Mouse (Mus musculus): ENCODE measurements at regions not wholly inside any gene's neighbourhood (a gene's known extent, or its start where the extent isn't known, plus 50 kb on each side); places are given as distances from the start of the nearest gene placed in this dataset.
A peak's percentile ranks its signal among the peaks of the same experiment; 100 is the strongest.

GRCm38 (mm10) chrX:19264237-19264636 is 216.9 kb downstream of the Tex13c3 start:
- no peaks in the 10 kb centered on the region for H3K9me3 ChIP-seq (replicated peaks; ENCODE audit: control insufficient read depth, low read length)
- no peaks in the 10 kb centered on the region for H3K36me3 ChIP-seq (replicated peaks; ENCODE audit: control insufficient read depth, insufficient read depth, low read depth, low read length)
- H3K9ac ChIP-seq (replicated peaks; ENCODE audit: low read length) = no peak overlapping the region
- H3K4me3 ChIP-seq (ENCODE audit: low read depth, low read length) = no peak overlapping the region
- H3K4me2 ChIP-seq (ENCODE audit: low read depth, low read length) = no peak overlapping the region
- DNase-seq (ENCODE audit: low spot score) (no peak), ATAC-seq (replicated peaks; ENCODE audit: insufficient number of reproducible peaks, low FRiP score, low TSS enrichment, low read depth) (no peak)
- no peaks in the 10 kb centered on the region for H3K27me3 ChIP-seq (ENCODE audit: control insufficient read depth, insufficient read depth, low read length)
- H3K4me1 ChIP-seq (ENCODE audit: control insufficient read depth, insufficient read depth, low read length) = no peaks in the 10 kb centered on the region
- H3K27ac ChIP-seq (replicated peaks; ENCODE audit: low read depth, low read length) = no peak overlapping the region

GRCm38 (mm10) chrX:19246777-19247619 is 234.1 kb downstream of the Tex13c3 start:
- DNase-seq (ENCODE audit: low spot score) = no peak
- Histone ChIP-seq H3K27ac (replicated peaks; ENCODE audit: low read depth, low read length) (no peak overlapping the region), H3K4me3 (ENCODE audit: low read depth, low read length) (no peak overlapping the region), H3K4me1 (ENCODE audit: control insufficient read depth, insufficient read depth, low read length) (no peaks in the 10 kb centered on the region), H3K9ac (replicated peaks; ENCODE audit: low read length) (no peak overlapping the region), H3K27me3 (ENCODE audit: control insufficient read depth, insufficient read depth, low read length) (no peaks in the 10 kb centered on the region), H3K4me2 (ENCODE audit: low read depth, low read length) (no peak overlapping the region), H3K9me3 (replicated peaks; ENCODE audit: control insufficient read depth, low read length) (no peaks in the 10 kb centered on the region), H3K36me3 (replicated peaks; ENCODE audit: control insufficient read depth, insufficient read depth, low read depth, low read length) (no peaks in the 10 kb centered on the region)
- WGBS = 88% methylated on average over 2 of the region's 2 CpGs
- no peak for ATAC-seq (replicated peaks; ENCODE audit: insufficient number of reproducible peaks, low FRiP score, low TSS enrichment, low read depth)

GRCm38 (mm10) chrX:19237738-19238261 is 243.3 kb downstream of the Tex13c3 start:
- ATAC-seq (replicated peaks; ENCODE audit: insufficient number of reproducible peaks, low FRiP score, low TSS enrichment, low read depth) = peak; percentile 94
- H3K4me1 ChIP-seq (ENCODE audit: control insufficient read depth, insufficient read depth, low read length) = no peaks in the 10 kb centered on the region
- 14% methylated on average over 17 of the region's 26 CpGs for WGBS
- no peaks in the 10 kb centered on the region for H3K27me3 ChIP-seq (ENCODE audit: control insufficient read depth, insufficient read depth, low read length)
- no peaks in the 10 kb centered on the region for H3K9me3 ChIP-seq (replicated peaks; ENCODE audit: control insufficient read depth, low read length)
- peak overlapping the region; percentile 67 for H3K4me2 ChIP-seq (ENCODE audit: low read depth, low read length)
- peak; percentile 45 for DNase-seq (ENCODE audit: low spot score)
- H3K27ac ChIP-seq (replicated peaks; ENCODE audit: low read depth, low read length) = no peak overlapping the region
- H3K36me3 ChIP-seq (replicated peaks; ENCODE audit: control insufficient read depth, insufficient read depth, low read depth, low read length) = no peaks in the 10 kb centered on the region
- peak overlapping the region; percentile 48 for H3K9ac ChIP-seq (replicated peaks; ENCODE audit: low read length)
- peak overlapping the region; percentile 38 for H3K4me3 ChIP-seq (ENCODE audit: low read depth, low read length)

GRCm38 (mm10) chrX:19237048-19237737 is 243.9 kb downstream of the Tex13c3 start:
- Histone ChIP-seq H3K27me3 (ENCODE audit: control insufficient read depth, insufficient read depth, low read length) (no peaks in the 10 kb centered on the region), H3K36me3 (replicated peaks; ENCODE audit: control insufficient read depth, insufficient read depth, low read depth, low read length) (no peaks in the 10 kb centered on the region), H3K9me3 (replicated peaks; ENCODE audit: control insufficient read depth, low read length) (no peaks in the 10 kb centered on the region), H3K4me3 (ENCODE audit: low read depth, low read length) (peak overlapping the region; percentile 38), H3K9ac (replicated peaks; ENCODE audit: low read length) (peak overlapping the region; percentile 48), H3K27ac (replicated peaks; ENCODE audit: low read depth, low read length) (no peak overlapping the region), H3K4me2 (ENCODE audit: low read depth, low read length) (peak overlapping the region; percentile 67), H3K4me1 (ENCODE audit: control insufficient read depth, insufficient read depth, low read length) (no peaks in the 10 kb centered on the region)
- DNase-seq (ENCODE audit: low spot score) = peak; percentile 1
- 17% methylated on average over 28 of the region's 31 CpGs for WGBS
- no peak; the same call in 1 of the 2 replicates for ATAC-seq (replicated peaks; ENCODE audit: insufficient number of reproducible peaks, low FRiP score, low TSS enrichment, low read depth)

GRCm38 (mm10) chrX:19235449-19235848 is 245.7 kb downstream of the Tex13c3 start:
- no peaks in the 10 kb centered on the region for H3K9me3 ChIP-seq (replicated peaks; ENCODE audit: control insufficient read depth, low read length)
- 62% methylated on average over 3 of the region's 3 CpGs for WGBS
- H3K36me3 ChIP-seq (replicated peaks; ENCODE audit: control insufficient read depth, insufficient read depth, low read depth, low read length) = no peaks in the 10 kb centered on the region
- no peak overlapping the region for H3K9ac ChIP-seq (replicated peaks; ENCODE audit: low read length)
- no peak overlapping the region for H3K27ac ChIP-seq (replicated peaks; ENCODE audit: low read depth, low read length)
- no peaks in the 10 kb centered on the region for H3K27me3 ChIP-seq (ENCODE audit: control insufficient read depth, insufficient read depth, low read length)
- no peak overlapping the region for H3K4me3 ChIP-seq (ENCODE audit: low read depth, low read length)
- H3K4me1 ChIP-seq (ENCODE audit: control insufficient read depth, insufficient read depth, low read length) = no peaks in the 10 kb centered on the region
- H3K4me2 ChIP-seq (ENCODE audit: low read depth, low read length) = no peak overlapping the region
- DNase-seq (ENCODE audit: low spot score) = no peak
- no peak for ATAC-seq (replicated peaks; ENCODE audit: insufficient number of reproducible peaks, low FRiP score, low TSS enrichment, low read depth)

GRCm38 (mm10) chrX:19231823-19232222 is 249.3 kb downstream of the Tex13c3 start:
- no peak for ATAC-seq (replicated peaks; ENCODE audit: insufficient number of reproducible peaks, low FRiP score, low TSS enrichment, low read depth)
- H3K27ac ChIP-seq (replicated peaks; ENCODE audit: low read depth, low read length) = no peak overlapping the region
- DNase-seq (ENCODE audit: low spot score) = no peak
- H3K9ac ChIP-seq (replicated peaks; ENCODE audit: low read length) = no peak overlapping the region
- 74% methylated on average over 3 of the region's 3 CpGs for WGBS
- no peaks in the 10 kb centered on the region for H3K4me1 ChIP-seq (ENCODE audit: control insufficient read depth, insufficient read depth, low read length)
- no peaks in the 10 kb centered on the region for H3K27me3 ChIP-seq (ENCODE audit: control insufficient read depth, insufficient read depth, low read length)
- no peak overlapping the region for H3K4me3 ChIP-seq (ENCODE audit: low read depth, low read length)
- no peak overlapping the region for H3K4me2 ChIP-seq (ENCODE audit: low read depth, low read length)
- H3K9me3 ChIP-seq (replicated peaks; ENCODE audit: control insufficient read depth, low read length) = no peaks in the 10 kb centered on the region
- H3K36me3 ChIP-seq (replicated peaks; ENCODE audit: control insufficient read depth, insufficient read depth, low read depth, low read length) = no peaks in the 10 kb centered on the region

GRCm38 (mm10) chrX:19223336-19223735 is 257.8 kb downstream of the Tex13c3 start:
- Histone ChIP-seq H3K9me3 (replicated peaks; ENCODE audit: control insufficient read depth, low read length) (no peaks in the 10 kb centered on the region), H3K4me1 (ENCODE audit: control insufficient read depth, insufficient read depth, low read length) (no peaks in the 10 kb centered on the region), H3K4me3 (ENCODE audit: low read depth, low read length) (no peak overlapping the region), H3K27me3 (ENCODE audit: control insufficient read depth, insufficient read depth, low read length) (no peaks in the 10 kb centered on the region), H3K4me2 (ENCODE audit: low read depth, low read length) (no peak overlapping the region), H3K36me3 (replicated peaks; ENCODE audit: control insufficient read depth, insufficient read depth, low read depth, low read length) (no peaks in the 10 kb centered on the region), H3K9ac (replicated peaks; ENCODE audit: low read length) (no peak overlapping the region), H3K27ac (replicated peaks; ENCODE audit: low read depth, low read length) (no peak overlapping the region)
- DNase-seq (ENCODE audit: low spot score) = no peak
- ATAC-seq (replicated peaks; ENCODE audit: insufficient number of reproducible peaks, low FRiP score, low TSS enrichment, low read depth) = no peak
